Mouse (Mus musculus): Measurements from ENCODE around the gene Tenm4. TPM values are rescaled to one million over a fixed set of nuclear protein-coding genes. Genes with fewer than 3 reads are reported as not detected.
A peak's percentile ranks its signal among the peaks of the same experiment; 100 is the strongest.

Tenm4 gene
- polyA plus RNA-seq, 1 experiment from 2014 or later = 7.3 TPM

GRCm38 (mm10) chr7:96781068-96781467, 610.0 kb downstream of the Tenm4 start:
- H3K4me2 ChIP-seq = 0 out of 2 replicates have a peak overlapping the region, but pooled peaks have one; percentile 15
- H3K9me3 ChIP-seq (ENCODE audit: control insufficient read depth, low read length) = no peaks in the 10 kb centered on the region
- H3K9ac ChIP-seq (ENCODE audit: low read depth, low read length) = no peak overlapping the region
- peak overlapping the region; percentile 73 for H3K27ac ChIP-seq (ENCODE audit: low read depth, low read length)
- DNase-seq (ENCODE audit: low spot score) = no peak
- H3K4me3 ChIP-seq (ENCODE audit: low read depth, low read length) = no peak overlapping the region
- WGBS = 33% methylated on average over 6 of the region's 6 CpGs
- peak; percentile 98 for ATAC-seq (replicated peaks; ENCODE audit: low FRiP score)
- H3K36me3 ChIP-seq (ENCODE audit: control insufficient read depth, insufficient read depth, low read length) = no peaks in the 10 kb centered on the region
- peaks cover 11% of the 10 kb centered on the region for H3K4me1 ChIP-seq (replicated peaks; ENCODE audit: control insufficient read depth, insufficient read depth, low read length)
- H3K27me3 ChIP-seq (replicated peaks; ENCODE audit: control insufficient read depth, insufficient read depth, low read length) = no peaks in the 10 kb centered on the region

- H3K27ac ChIP-seq (ENCODE audit: low read depth, low read length) = no peak overlapping the region
- no peaks in the 10 kb centered on the region for H3K9me3 ChIP-seq (ENCODE audit: control insufficient read depth, low read length)
- peaks cover 10% of the 10 kb centered on the region for H3K4me1 ChIP-seq (replicated peaks; ENCODE audit: control insufficient read depth, insufficient read depth, low read length)
- H3K36me3 ChIP-seq (ENCODE audit: control insufficient read depth, insufficient read depth, low read length) = no peaks in the 10 kb centered on the region
- H3K4me2 ChIP-seq = no peak overlapping the region
- H3K4me3 ChIP-seq (ENCODE audit: low read depth, low read length) = no peak overlapping the region
- 81% methylated on average over 4 of the region's 4 CpGs for WGBS
- H3K9ac ChIP-seq (ENCODE audit: low read depth, low read length) = no peak overlapping the region
- ATAC-seq (replicated peaks; ENCODE audit: low FRiP score) = no peak
- no peaks in the 10 kb centered on the region for H3K27me3 ChIP-seq (replicated peaks; ENCODE audit: control insufficient read depth, insufficient read depth, low read length)
- no peak for DNase-seq (ENCODE audit: low spot score)
Measured at GRCm38 (mm10) chr7:96782686-96783085, 611.6 kb downstream of the Tenm4 start.

- DNase-seq (ENCODE audit: low spot score) = no peak
- H3K9ac ChIP-seq (ENCODE audit: low read depth, low read length) = no peak overlapping the region
- H3K27me3 ChIP-seq (replicated peaks; ENCODE audit: control insufficient read depth, insufficient read depth, low read length) = no peaks in the 10 kb centered on the region
- no peak for ATAC-seq (replicated peaks; ENCODE audit: low FRiP score)
- H3K9me3 ChIP-seq (ENCODE audit: control insufficient read depth, low read length) = no peaks in the 10 kb centered on the region
- H3K4me1 ChIP-seq (replicated peaks; ENCODE audit: control insufficient read depth, insufficient read depth, low read length) = peaks cover 7% of the 10 kb centered on the region
- H3K27ac ChIP-seq (ENCODE audit: low read depth, low read length) = no peak overlapping the region
- no peak overlapping the region for H3K4me3 ChIP-seq (ENCODE audit: low read depth, low read length)
- 75% methylated on average over 9 of the region's 9 CpGs for WGBS
- H3K4me2 ChIP-seq = no peak overlapping the region
- H3K36me3 ChIP-seq (ENCODE audit: control insufficient read depth, insufficient read depth, low read length) = no peaks in the 10 kb centered on the region
Measured at GRCm38 (mm10) chr7:96785808-96786207, 614.8 kb downstream of the Tenm4 start.

- Histone ChIP-seq H3K27ac (ENCODE audit: low read depth, low read length) (no peak overlapping the region), H3K9me3 (ENCODE audit: control insufficient read depth, low read length) (no peaks in the 10 kb centered on the region), H3K4me3 (ENCODE audit: low read depth, low read length) (no peak overlapping the region), H3K27me3 (replicated peaks; ENCODE audit: control insufficient read depth, insufficient read depth, low read length) (0 out of 2 replicates have a peak, but pooled peaks cover 2% of the 10 kb centered on the region), H3K4me2 (no peak overlapping the region), H3K9ac (ENCODE audit: low read depth, low read length) (no peak overlapping the region), H3K4me1 (replicated peaks; ENCODE audit: control insufficient read depth, insufficient read depth, low read length) (peaks cover 5% of the 10 kb centered on the region), H3K36me3 (ENCODE audit: control insufficient read depth, insufficient read depth, low read length) (no peaks in the 10 kb centered on the region)
- DNase-seq (ENCODE audit: low spot score) = no peak
- no peak for ATAC-seq (replicated peaks; ENCODE audit: low FRiP score)
- WGBS = 67% methylated on average over 5 of the region's 5 CpGs
Measured at GRCm38 (mm10) chr7:96786262-96787044, 615.4 kb downstream of the Tenm4 start.

- no peak for ATAC-seq (replicated peaks; ENCODE audit: low FRiP score)
- 60% methylated on average over 4 of the region's 4 CpGs for WGBS
Measured at GRCm38 (mm10) chr7:96788135-96788534, 617.1 kb downstream of the Tenm4 start.

GRCm38 (mm10) chr7:96790326-96790725, 619.3 kb downstream of the Tenm4 start:
- Histone ChIP-seq H3K27me3 (replicated peaks; ENCODE audit: control insufficient read depth, insufficient read depth, low read length) (0 out of 2 replicates have a peak, but pooled peaks cover 2% of the 10 kb centered on the region), H3K27ac (ENCODE audit: low read depth, low read length) (no peak overlapping the region), H3K4me2 (no peak overlapping the region), H3K9me3 (ENCODE audit: control insufficient read depth, low read length) (no peaks in the 10 kb centered on the region), H3K9ac (ENCODE audit: low read depth, low read length) (no peak overlapping the region), H3K4me3 (ENCODE audit: low read depth, low read length) (no peak overlapping the region), H3K4me1 (replicated peaks; ENCODE audit: control insufficient read depth, insufficient read depth, low read length) (no peaks in the 10 kb centered on the region), H3K36me3 (ENCODE audit: control insufficient read depth, insufficient read depth, low read length) (no peaks in the 10 kb centered on the region)
- DNase-seq (ENCODE audit: low spot score) (no peak), ATAC-seq (replicated peaks; ENCODE audit: low FRiP score) (no peak)
- 73% methylated on average over 2 of the region's 2 CpGs for WGBS

More at GRCm38 (mm10) chr7:96788135-96788534, 617.1 kb downstream of the Tenm4 start:
- no peaks in the 10 kb centered on the region for H3K36me3 ChIP-seq (ENCODE audit: control insufficient read depth, insufficient read depth, low read length)
- no peak overlapping the region for H3K4me3 ChIP-seq (ENCODE audit: low read depth, low read length)
- H3K9me3 ChIP-seq (ENCODE audit: control insufficient read depth, low read length) = no peaks in the 10 kb centered on the region
- 0 out of 2 replicates have a peak, but pooled peaks cover 2% of the 10 kb centered on the region for H3K27me3 ChIP-seq (replicated peaks; ENCODE audit: control insufficient read depth, insufficient read depth, low read length)
- no peak for DNase-seq (ENCODE audit: low spot score)
- no peaks in the 10 kb centered on the region for H3K4me1 ChIP-seq (replicated peaks; ENCODE audit: control insufficient read depth, insufficient read depth, low read length)
- H3K4me2 ChIP-seq = no peak overlapping the region
- H3K27ac ChIP-seq (ENCODE audit: low read depth, low read length) = no peak overlapping the region
- no peak overlapping the region for H3K9ac ChIP-seq (ENCODE audit: low read depth, low read length)

GRCm38 (mm10) chr7:96792456-96793229, 621.6 kb downstream of the Tenm4 start:
- no peak for DNase-seq (ENCODE audit: low spot score)
- Histone ChIP-seq H3K9me3 (ENCODE audit: control insufficient read depth, low read length) (no peaks in the 10 kb centered on the region), H3K27ac (ENCODE audit: low read depth, low read length) (no peak overlapping the region), H3K4me2 (no peak overlapping the region), H3K9ac (ENCODE audit: low read depth, low read length) (no peak overlapping the region), H3K4me3 (ENCODE audit: low read depth, low read length) (no peak overlapping the region), H3K36me3 (ENCODE audit: control insufficient read depth, insufficient read depth, low read length) (no peaks in the 10 kb centered on the region), H3K4me1 (replicated peaks; ENCODE audit: control insufficient read depth, insufficient read depth, low read length) (no peaks in the 10 kb centered on the region; the same call in 1 of the 2 replicates), H3K27me3 (replicated peaks; ENCODE audit: control insufficient read depth, insufficient read depth, low read length) (0 out of 2 replicates have a peak, but pooled peaks cover 2% of the 10 kb centered on the region)
- 67% methylated on average over 8 of the region's 8 CpGs for WGBS
- ATAC-seq (replicated peaks; ENCODE audit: low FRiP score) = no peak

GRCm38 (mm10) chr7:96796033-96796741, 625.1 kb downstream of the Tenm4 start:
- no peaks in the 10 kb centered on the region; the same call in 1 of the 2 replicates for H3K4me1 ChIP-seq (replicated peaks; ENCODE audit: control insufficient read depth, insufficient read depth, low read length)
- no peak for ATAC-seq (replicated peaks; ENCODE audit: low FRiP score)
- H3K27ac ChIP-seq (ENCODE audit: low read depth, low read length) = no peak overlapping the region
- 63% methylated on average over 9 of the region's 9 CpGs for WGBS
- H3K36me3 ChIP-seq (ENCODE audit: control insufficient read depth, insufficient read depth, low read length) = no peaks in the 10 kb centered on the region
- 0 out of 2 replicates have a peak, but pooled peaks cover 2% of the 10 kb centered on the region for H3K27me3 ChIP-seq (replicated peaks; ENCODE audit: control insufficient read depth, insufficient read depth, low read length)
- no peak overlapping the region for H3K9ac ChIP-seq (ENCODE audit: low read depth, low read length)
- no peaks in the 10 kb centered on the region for H3K9me3 ChIP-seq (ENCODE audit: control insufficient read depth, low read length)
- H3K4me3 ChIP-seq (ENCODE audit: low read depth, low read length) = no peak overlapping the region
- DNase-seq (ENCODE audit: low spot score) = no peak
- H3K4me2 ChIP-seq = no peak overlapping the region

Measured in liver, embryonic 11.5 days (tissue).